ENCODE assay signal across 8 mouse cellular contexts in genomic region chr8:85025098-85025932, GRCm38 (mm10). TPM values are rescaled to one million over a fixed set of nuclear protein-coding genes. Genes with fewer than 3 reads are reported as not detected.
DNase-seq lines count a peak whose midpoint lies in the region; ATAC-seq lines count a peak whose summit lies in the region.

Gene Asna1 (minus strand): TSS chr8:85025281.

- H3K27me3 ChIP-seq in hindbrain, embryonic 11.5 days (ENCODE audit: control insufficient read depth, insufficient read depth, low read length), result no peaks in the 10 kb centered on the region

- peak; percentile 86 for ATAC-seq in hindbrain, embryonic 11.5 days (ENCODE audit: low FRiP score)

- peak within 1 kb of the TSS; percentile 83 for H3K9ac ChIP-seq in hindbrain, embryonic 11.5 days (ENCODE audit: low read depth, low read length)

- H3K4me2 ChIP-seq in hindbrain, embryonic 11.5 days (replicated peaks; ENCODE audit: low read depth, low read length), result peak within 1 kb of the TSS; percentile 94

- DNase-seq in Muller cell, postnatal 12 days (ENCODE audit: inconsistent ontology term), result peak; percentile 89
- peak; percentile 85 for DNase-seq in cerebellum, adult 9-11 months
- DNase-seq in frontal cortex, adult 2 months (ENCODE audit: extremely low spot score in 1 of 2, low spot score in 1 of 2), result peak; percentile 91
- peak; percentile 90 for DNase-seq in hindbrain, embryonic 11.5 days (ENCODE audit: low spot score)
- DNase-seq in layer of hippocampus, postnatal 10 days (ENCODE audit: low spot score in 2 of 2), result peak; percentile 81 to 83
- peak; percentile 89 for DNase-seq in lung, postnatal 10 days
- peak; percentile 71 for DNase-seq in ovary, postnatal 36 days (ENCODE audit: low spot score)
- peak; percentile 84 for DNase-seq in thymus, postnatal 25 days

- peaks cover 10% of the 10 kb centered on the region for H3K4me1 ChIP-seq in hindbrain, embryonic 11.5 days (replicated peaks; ENCODE audit: control insufficient read depth, insufficient read depth, low read length)

- peak within 1 kb of the TSS; percentile 33 for H3K27ac ChIP-seq in hindbrain, embryonic 11.5 days (ENCODE audit: low read depth, low read length)

- 7% methylated on average over 30 of the region's 30 CpGs for WGBS in hindbrain, embryonic 11.5 days

- H3K4me3 ChIP-seq in hindbrain, embryonic 11.5 days (ENCODE audit: low read depth, low read length), result peak within 1 kb of the TSS; percentile 95

- H3K36me3 ChIP-seq in hindbrain, embryonic 11.5 days (ENCODE audit: control insufficient read depth, insufficient read depth, low read length), result peaks cover 13% of the 10 kb centered on the region; the same call in 1 of the 2 replicates

- H3K9me3 ChIP-seq in hindbrain, embryonic 11.5 days (ENCODE audit: control insufficient read depth, low read length), result no peaks in the 10 kb centered on the region

RNA-seq across cellular contexts. Expression of gene Asna1, which starts in this region (rescaled TPM):
- 238 and 271 TPM in 2 replicates for polyA plus RNA-seq in frontal cortex, adult 2 months (2012; rRNA removed)
- polyA plus RNA-seq in hindbrain, embryonic 11.5 days (2014; fragmentation: Nextera tagmentation; extraction: Ambion mirVana), result 134 TPM in 2 replicates
- 100 to 1,000 TPM; 110 to 119 TPM for total RNA-seq in layer of hippocampus, postnatal 10 days (2021)

Comparison
In these comparisons a context has a peak if more than half of its experiments do, and no peak if none do; other contexts are left out.
1. Peak in every context shown above with its lines: DNase-seq, ATAC-seq, H3K4me3 ChIP-seq and H3K27ac ChIP-seq.